ENCODE assay signal across 15 mouse cellular contexts in genomic region chr6:72119870-72120269, GRCm38 (mm10).
"Had no signal": no experiment of that assay in that cellular context is flagged by ENCODE, and none has a peak within 500 bp of the region (broad histone marks: within the 10 kb centered on the region; RNA-seq: fewer than 3 reads in every experiment).

No protein-coding gene starts in this region.

- H3K36me3 ChIP-seq: intestine, embryonic 15.5 days; limb, embryonic 15.5 days; midbrain, embryonic 12.5 days had no signal

- DNase-seq: kidney, adult 18-20 months; kidney, postnatal 10 days; liver, embryonic 13.5 days; lung, adult 2 months; lung, postnatal 36 days; retina, postnatal 1 day; right cerebral cortex, postnatal 25 days; thymus, postnatal 4 days had no signal

- ATAC-seq: intestine, embryonic 15.5 days; lung, postnatal 0 days; midbrain, embryonic 16.5 days had no signal

- H3K27ac ChIP-seq: intestine, embryonic 15.5 days; left cerebral cortex, adult 2 months; limb, embryonic 15.5 days; liver, embryonic 13.5 days; midbrain, embryonic 12.5 days had no signal

- H3K9ac ChIP-seq: intestine, embryonic 15.5 days; limb, embryonic 15.5 days; liver, embryonic 13.5 days; midbrain, embryonic 12.5 days had no signal

- H3K9me3 ChIP-seq: intestine, embryonic 15.5 days; limb, embryonic 15.5 days; liver, embryonic 13.5 days; megakaryocyte, embryonic 14.5 days; midbrain, embryonic 12.5 days had no signal

- H3K4me2 ChIP-seq: intestine, embryonic 15.5 days; limb, embryonic 15.5 days; liver, embryonic 13.5 days; midbrain, embryonic 12.5 days had no signal

- H3K4me3 ChIP-seq: intestine, embryonic 15.5 days; left cerebral cortex, adult 2 months; limb, embryonic 15.5 days; liver, embryonic 13.5 days; megakaryocyte, embryonic 14.5 days; midbrain, embryonic 12.5 days had no signal

- H3K27me3 ChIP-seq: intestine, embryonic 15.5 days; limb, embryonic 15.5 days; liver, embryonic 13.5 days; midbrain, embryonic 12.5 days had no signal

- H3K4me1 ChIP-seq: intestine, embryonic 15.5 days; limb, embryonic 15.5 days; midbrain, embryonic 12.5 days had no signal
